Mouse (Mus musculus): ENCODE results near the gene Peg10.
A peak's percentile ranks its signal among the peaks of the same experiment; 100 is the strongest.
"Not testable (repeated sequence)": the region's sequence is repeated elsewhere in the genome, so short reads cannot be mapped to it uniquely, and the experiment has no call there.

The Peg10 gene

DNA sequence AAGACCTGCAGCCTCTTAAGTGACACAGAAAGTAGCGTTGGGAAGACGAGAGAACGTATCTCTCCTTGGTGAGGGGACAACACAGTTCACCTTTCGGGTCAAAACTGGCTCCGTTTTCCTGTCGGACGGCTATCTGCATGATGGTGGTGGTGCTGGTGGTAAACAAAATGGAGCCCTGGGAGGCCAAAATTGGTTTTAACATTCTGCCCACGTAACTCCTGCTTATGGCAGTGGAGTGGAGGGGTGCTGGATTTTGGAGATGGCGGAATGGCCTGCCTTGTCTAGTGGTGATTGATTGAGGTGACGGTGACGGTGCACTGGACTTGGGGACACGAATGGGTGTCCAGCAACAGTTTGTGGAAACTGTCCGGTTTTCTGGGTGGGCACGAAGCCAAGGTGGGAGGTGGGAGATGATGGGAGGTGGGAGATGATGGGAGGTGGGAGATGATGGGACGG lies 1.4 kb downstream of the Peg10 start:
- peak; percentile 72 for DNase-seq (ENCODE audit: low read depth, low spot score)

- DNase-seq (ENCODE audit: low read depth, low spot score), result peak; percentile 98
Observed at GRCm38 (mm10) chr6:4749091-4749490, 2.0 kb downstream of the Peg10 start.

GRCm38 (mm10) chr6:4751355-4751754 lies 4.2 kb downstream of the Peg10 start:
- DNase-seq (ENCODE audit: low read depth, low spot score), result no peak

- no peak for DNase-seq (ENCODE audit: low read depth, low spot score)
Observed at GRCm38 (mm10) chr6:4754286-4754685, 7.2 kb downstream of the Peg10 start.

GRCm38 (mm10) chr6:4754886-4755285 lies 7.8 kb downstream of the Peg10 start:
- DNase-seq (ENCODE audit: low read depth, low spot score), result no peak

GRCm38 (mm10) chr6:4761415-4762142 lies 14.5 kb downstream of the Peg10 start:
- not testable (repeated sequence) for DNase-seq (ENCODE audit: low read depth, low spot score)

GRCm38 (mm10) chr6:4762252-4762651 lies 15.1 kb downstream of the Peg10 start:
- no peak for DNase-seq (ENCODE audit: low read depth, low spot score)

- DNase-seq (ENCODE audit: low read depth, low spot score), result no peak
Observed at GRCm38 (mm10) chr6:4796281-4796680, 49.2 kb downstream of the Peg10 start.

- not testable (repeated sequence) for DNase-seq (ENCODE audit: low read depth, low spot score)
Observed at GRCm38 (mm10) chr6:4797317-4797716, 50.2 kb downstream of the Peg10 start.

- DNase-seq (ENCODE audit: low read depth, low spot score), result no peak
Observed at GRCm38 (mm10) chr6:4798382-4798781, 51.3 kb downstream of the Peg10 start.

DNA sequence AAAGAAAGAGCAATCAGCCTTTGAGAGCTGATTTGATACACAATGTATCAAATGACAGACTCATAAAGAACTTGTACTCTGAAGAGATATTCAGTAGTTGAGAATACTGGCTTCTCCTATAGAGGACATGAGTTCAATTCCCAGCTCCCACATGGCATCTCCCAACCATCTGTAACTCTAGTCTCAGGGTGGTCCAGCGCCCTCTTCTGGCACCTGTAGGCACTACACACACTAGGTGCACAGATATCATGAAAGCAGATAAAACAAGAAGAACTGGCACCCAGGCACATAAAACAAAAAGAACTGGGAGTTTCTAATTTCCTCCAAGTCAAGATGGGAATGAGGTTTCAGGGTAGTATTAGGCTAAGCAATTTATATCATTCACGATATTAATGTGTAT lies 52.3 kb downstream of the Peg10 start:
- DNase-seq (ENCODE audit: low read depth, low spot score), result peak; percentile 62

DNA sequence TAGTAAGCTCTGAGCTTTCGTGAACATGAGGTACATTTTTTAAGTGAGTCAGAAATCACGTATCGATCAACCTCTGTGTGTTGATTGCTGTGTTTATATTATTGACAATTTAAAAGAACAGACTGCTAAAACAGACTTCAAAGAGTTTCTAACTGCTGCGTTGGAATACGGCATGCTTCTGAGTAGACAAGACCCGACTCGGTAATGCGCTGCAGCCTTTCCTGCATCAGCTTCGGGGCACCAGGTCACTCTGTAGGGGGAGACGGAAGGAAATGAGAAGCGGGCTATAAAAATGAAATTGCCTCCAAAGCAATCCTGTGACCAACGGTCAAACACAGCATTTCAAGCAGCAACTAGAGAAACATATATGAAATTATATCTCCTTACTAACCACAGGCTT lies 59.9 kb downstream of the Peg10 start:
- DNase-seq (ENCODE audit: low read depth, low spot score), result no peak
